Mouse (Mus musculus) spleen, adult 2 months (tissue): ENCODE results near the gene Wnk2. TPM values are rescaled to one million over a fixed set of nuclear protein-coding genes. Genes with fewer than 3 reads are reported as not detected.

Experiments used
- DNase-seq, 2 experiments: peaks; one replicate each; pipeline versions ENCODE4 v3.0.0 to v3.0.0-alpha.2; 2012 to 2021; ENCODE audit warnings: low spot score in 2 of 2, low read depth in 1 of 2
- H3K27ac ChIP-seq: fragments of 200-500 bp; 2 replicates; pipeline ENCODE4 v1.5.1; 2012; ENCODE audit warnings: low read length, inconsistent platforms; ENCODE audit not compliant: insufficient read depth
- H3K27me3 ChIP-seq: fragments of 200-500 bp; 2 replicates; pipeline ENCODE4 v1.6.1; 2012; ENCODE audit warnings: mild to moderate bottlenecking, moderate library complexity, low read length, inconsistent platforms; ENCODE audit not compliant: control insufficient read depth, insufficient read depth
- H3K36me3 ChIP-seq: fragments of 200-500 bp; 2 replicates; pipeline ENCODE4 v1.6.1; 2012; ENCODE audit warnings: mild to moderate bottlenecking, low read length, inconsistent platforms; ENCODE audit not compliant: control insufficient read depth, insufficient read depth
- H3K4me1 ChIP-seq: fragments of 200-500 bp; 2 replicates; pipeline ENCODE4 v1.6.1; 2011; ENCODE audit warnings: inconsistent platforms; ENCODE audit not compliant: control insufficient read depth, insufficient read depth, insufficient read length
- H3K4me3 ChIP-seq: fragments of 200-500 bp; 2 replicates; pipeline ENCODE4 v1.5.1; 2011; ENCODE audit warnings: mild to moderate bottlenecking, inconsistent platforms; ENCODE audit not compliant: insufficient read depth, insufficient read length; ENCODE audit errors: extremely low read depth
- CTCF ChIP-seq: fragments of 200-500 bp; IDR thresholded peaks from 2 replicates; pipeline ENCODE4 v1.5.1; 2011; ENCODE audit warnings: mild to moderate bottlenecking, inconsistent platforms; ENCODE audit not compliant: insufficient read depth, insufficient read length, insufficient replicate concordance; ENCODE audit errors: extremely low read depth
- POLR2A ChIP-seq: fragments of 200-500 bp; IDR thresholded peaks from 2 replicates; pipeline ENCODE4 v1.6.1; 2011; ENCODE audit warnings: low read depth, low read length, inconsistent platforms
- WGBS: fragments of 180-500 bp; shearing (Covaris S2); methylation state at CpG from one replicate; pipeline ENCODE4 v1.1.7; 2018; 5-methylcytosine and 5-hydroxymethylcytosine counted together
- polyA plus RNA-seq: library from polyadenylated mRNA; depleted of rRNA; stranded (reverse); fragments of >200 nt; gene quantifications from 2 replicates; pipeline ENCODE4 v1.2.3, GENCODE M21; 2012

Gene Wnk2
- polyA plus RNA-seq, 1 experiment, result 0.62 TPM

- Histone ChIP-seq H3K27ac (no peak overlapping the region), H3K4me3 (no peak overlapping the region), H3K36me3 (no peaks in the 10 kb centered on the region), H3K27me3 (no peaks in the 10 kb centered on the region), H3K4me1 (no peaks in the 10 kb centered on the region)
- TF ChIP-seq CTCF, result no peak
- TF ChIP-seq POLR2A, result no peak
- no peak for DNase-seq
- 90% methylated on average over 8 of the region's 8 CpGs for WGBS
Measured at GRCm38 (mm10) chr13:49027057-49027456, 120.8 kb downstream of the Wnk2 start.

GRCm38 (mm10) chr13:49025521-49025920 is 122.3 kb downstream of the Wnk2 start:
- TF ChIP-seq CTCF, result no peak
- TF ChIP-seq POLR2A, result no peak
- DNase-seq, result no peak
- Histone ChIP-seq H3K4me1 (no peaks in the 10 kb centered on the region), H3K4me3 (no peak overlapping the region), H3K27ac (no peak overlapping the region), H3K27me3 (no peaks in the 10 kb centered on the region), H3K36me3 (no peaks in the 10 kb centered on the region)
- WGBS, result 37% methylated on average over 1 of the region's 1 CpGs

DNA sequence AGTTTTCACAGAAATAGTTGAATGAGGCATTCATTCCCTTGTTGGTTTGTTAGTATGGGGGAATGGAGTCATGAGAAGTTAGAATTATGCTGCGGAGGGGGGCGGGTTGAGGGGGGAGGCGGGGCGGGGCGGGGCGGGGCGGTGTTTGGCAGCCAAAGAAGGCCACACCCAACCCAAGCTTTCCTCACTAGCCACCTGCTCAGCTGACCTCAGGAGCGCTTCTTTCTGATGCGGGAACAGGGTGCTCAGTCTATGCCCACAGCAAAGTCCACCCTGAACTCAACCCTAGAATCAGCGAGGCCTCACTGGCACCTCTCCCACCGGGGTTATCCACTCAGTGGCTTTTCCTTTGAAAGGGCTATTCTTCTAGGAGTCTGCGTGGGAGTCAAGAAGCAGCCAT is 123.1 kb downstream of the Wnk2 start:
- WGBS, result 29% methylated on average over 12 of the region's 12 CpGs
- no peak for DNase-seq
- no peaks in the 10 kb centered on the region; the same call in 1 of the 2 replicates for H3K4me1 ChIP-seq
- TF ChIP-seq CTCF, result no peak
- TF ChIP-seq POLR2A, result no peak
- no peaks in the 10 kb centered on the region for H3K27me3 ChIP-seq
- H3K4me3 ChIP-seq, result no peak overlapping the region
- H3K36me3 ChIP-seq, result no peaks in the 10 kb centered on the region
- no peak overlapping the region for H3K27ac ChIP-seq

GRCm38 (mm10) chr13:49021693-49022092 is 126.1 kb downstream of the Wnk2 start:
- DNase-seq, result peak in 1 of 2 experiments; percentile 56
- 58% methylated on average over 3 of the region's 3 CpGs for WGBS
- Histone ChIP-seq H3K36me3 (no peaks in the 10 kb centered on the region), H3K27me3 (no peaks in the 10 kb centered on the region), H3K27ac (no peak overlapping the region), H3K4me3 (no peak overlapping the region), H3K4me1 (no peaks in the 10 kb centered on the region; the same call in 1 of the 2 replicates)
- TF ChIP-seq POLR2A (no peak), CTCF (peak; percentile 33; the same call in 1 of the 2 replicates)

DNA sequence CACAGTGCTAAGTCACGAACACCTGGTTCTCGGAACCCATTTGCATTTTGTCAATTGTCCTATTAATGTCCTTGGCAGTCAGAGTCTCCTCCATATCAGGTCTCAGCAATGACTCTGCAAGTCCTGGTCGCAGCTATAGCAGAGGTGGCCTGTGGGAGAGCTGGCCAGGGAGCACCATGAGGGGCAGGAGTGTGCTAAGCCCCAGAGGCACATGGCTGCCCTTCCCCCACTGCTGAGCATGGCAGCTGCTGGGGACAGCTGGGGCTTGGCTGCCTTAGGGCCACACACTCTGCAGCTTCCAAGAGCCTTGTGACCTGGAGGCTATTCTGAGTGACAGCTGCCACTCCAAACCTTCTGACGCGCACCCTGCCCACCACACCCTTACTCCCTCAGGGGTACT is 127.7 kb downstream of the Wnk2 start:
- Histone ChIP-seq H3K27ac (no peak overlapping the region), H3K4me3 (no peak overlapping the region), H3K27me3 (no peaks in the 10 kb centered on the region), H3K4me1 (peaks cover 4% of the 10 kb centered on the region; the same call in 1 of the 2 replicates), H3K36me3 (no peaks in the 10 kb centered on the region)
- DNase-seq, result no peak
- TF ChIP-seq POLR2A (no peak), CTCF (no peak)
- 61% methylated on average over 5 of the region's 5 CpGs for WGBS

- Histone ChIP-seq H3K27ac (no peak overlapping the region), H3K27me3 (no peaks in the 10 kb centered on the region), H3K4me1 (peaks cover 11% of the 10 kb centered on the region; the same call in 1 of the 2 replicates), H3K4me3 (no peak overlapping the region), H3K36me3 (no peaks in the 10 kb centered on the region)
- no peak for DNase-seq
- no peak for TF ChIP-seq POLR2A
- no peak for TF ChIP-seq CTCF
- 100% methylated on average over 1 of the region's 1 CpGs for WGBS
Measured at GRCm38 (mm10) chr13:49017375-49017774, 130.4 kb downstream of the Wnk2 start.

GRCm38 (mm10) chr13:49016311-49016761 is 131.5 kb downstream of the Wnk2 start:
- Histone ChIP-seq H3K36me3 (no peaks in the 10 kb centered on the region), H3K4me3 (peak overlapping the region; percentile 30; the same call in 1 of the 2 replicates), H3K27me3 (no peaks in the 10 kb centered on the region), H3K27ac (peak overlapping the region; percentile 28; the same call in 1 of the 2 replicates), H3K4me1 (peaks cover 11% of the 10 kb centered on the region; the same call in 1 of the 2 replicates)
- no peak for TF ChIP-seq CTCF
- no peak for TF ChIP-seq POLR2A
- 59% methylated on average over 16 of the region's 16 CpGs for WGBS
- DNase-seq, result no peak
